Mouse (Mus musculus) MEL (cell line): ENCODE data around the gene Sgms1. TPM values are rescaled to one million over a fixed set of nuclear protein-coding genes. Genes with fewer than 3 reads are reported as not detected.
A peak's percentile ranks its signal among the peaks of the same experiment; 100 is the strongest.

Source experiments
- DNase-seq: peaks from one replicate; pipeline ENCODE4 v3.0.0; 2011; ENCODE audit warnings: low read depth, low spot score
- H3K27ac ChIP-seq: 2 replicates; pipeline ENCODE4 v1.5.1; 2012; ENCODE audit warnings: low read depth, mild to moderate bottlenecking, control low read depth, low read length, moderate library complexity; ENCODE audit not compliant: control insufficient read depth
- H3K27me3 ChIP-seq, 2 experiments: fragments of 150-350 bp in 1 of 2; sonication (generic) in 1 of 2; 2 replicates each; pipeline ENCODE4 v1.6.1; 2012; ENCODE audit warnings: low read length in 2 of 2, mild to moderate bottlenecking in 2 of 2, improper control_type of control experiment in 1 of 2, moderate library complexity in 1 of 2; ENCODE audit not compliant: insufficient read depth in 2 of 2, control insufficient read depth in 1 of 2
- H3K36me3 ChIP-seq, 2 experiments: 2 replicates each; pipeline ENCODE4 v1.6.1; 2012 to 2014; ENCODE audit warnings: low read length in 2 of 2, improper control_type of control experiment in 1 of 2, inconsistent platforms in 1 of 2, mild to moderate bottlenecking in 1 of 2; ENCODE audit not compliant: insufficient read depth in 2 of 2, control insufficient read depth in 1 of 2
- H3K4me1 ChIP-seq, 2 experiments: fragments of 150-350 bp in 1 of 2; sonication (generic) in 1 of 2; 2 replicates each; pipeline ENCODE4 v1.6.1; 2012; ENCODE audit warnings: low read length in 2 of 2, improper control_type of control experiment in 1 of 2, mild to moderate bottlenecking in 1 of 2; ENCODE audit not compliant: insufficient read depth in 2 of 2, control insufficient read depth in 1 of 2
- H3K4me3 ChIP-seq, 2 experiments: fragments of 150-350 bp in 1 of 2; sonication (generic) in 1 of 2; 2 replicates each; pipeline ENCODE4 v1.5.1; 2012; ENCODE audit warnings: low read depth in 2 of 2, low read length in 2 of 2, mild to moderate bottlenecking in 2 of 2, moderate library complexity in 2 of 2, control low read depth in 1 of 2, improper control_type of control experiment in 1 of 2; ENCODE audit not compliant: control insufficient read depth in 1 of 2, insufficient read depth in 1 of 2
- H3K79me2 ChIP-seq: 2 replicates; pipeline ENCODE4 v1.6.1; 2012; ENCODE audit warnings: mild to moderate bottlenecking, low read length, moderate library complexity; ENCODE audit not compliant: control insufficient read depth, poor library complexity, insufficient read depth
- H3K9ac ChIP-seq: 2 replicates; pipeline ENCODE4 v1.6.1; 2012; ENCODE audit warnings: low read depth, mild to moderate bottlenecking, control low read depth, low read length, moderate library complexity; ENCODE audit not compliant: control insufficient read depth, poor library complexity, severe bottlenecking
- H3K9me3 ChIP-seq: fragments of 150-350 bp; sonication (generic); replicated peaks from 2 replicates; pipeline ENCODE4 v1.6.1; 2012; ENCODE audit warnings: mild to moderate bottlenecking, low read length, improper control_type of control experiment, moderate library complexity; ENCODE audit not compliant: insufficient read depth
- BHLHE40 ChIP-seq: IDR thresholded peaks from 2 replicates; pipeline ENCODE4 v1.6.1; 2012; ENCODE audit warnings: low read depth, mild to moderate bottlenecking, inconsistent platforms, low read length, improper control_type of control experiment, borderline replicate concordance
- CHD1 ChIP-seq: IDR thresholded peaks from 2 replicates; pipeline ENCODE4 v1.6.1; 2012; ENCODE audit warnings: low read depth, mild to moderate bottlenecking, inconsistent platforms, low read length, improper control_type of control experiment
- CHD2 ChIP-seq: IDR thresholded peaks from 2 replicates; pipeline ENCODE4 v1.6.1; 2011; ENCODE audit warnings: low read length, improper control_type of control experiment
- CTCF ChIP-seq, 3 experiments: IDR thresholded peaks in 2 of 3; conservative IDR thresholded peaks in 1 of 3; 2 replicates each; pipeline ENCODE4 v1.5.1; 2011 to 2012; ENCODE audit warnings: low read length in 3 of 3, low read depth in 2 of 3, mild to moderate bottlenecking in 2 of 3, improper control_type of control experiment in 1 of 3, inconsistent platforms in 1 of 3, mixed read lengths in 1 of 3, moderate library complexity in 1 of 3; ENCODE audit not compliant: control insufficient read depth in 1 of 3, insufficient read depth in 1 of 3, poor library complexity in 1 of 3, severe bottlenecking in 1 of 3
- EP300 ChIP-seq, 2 experiments: IDR thresholded peaks; 2 replicates each; pipeline ENCODE4 v1.6.1; 2011; ENCODE audit warnings: improper control_type of control experiment in 2 of 2, low read length in 2 of 2, low read depth in 1 of 2, mild to moderate bottlenecking in 1 of 2
- GABPA ChIP-seq: IDR thresholded peaks from 2 replicates; pipeline ENCODE4 v1.6.1; 2012; ENCODE audit warnings: low read depth, mild to moderate bottlenecking, inconsistent platforms, low read length, improper control_type of control experiment, moderate library complexity
- GATA1 ChIP-seq: IDR thresholded peaks from 2 replicates; pipeline ENCODE4 v1.6.1; 2011; ENCODE audit warnings: low read depth, low read length, improper control_type of control experiment
- KAT2A ChIP-seq: conservative IDR thresholded peaks from 2 replicates; pipeline ENCODE4 v1.6.1; 2012; ENCODE audit warnings: low read depth, low read length, improper control_type of control experiment, inconsistent platforms
- MAFK ChIP-seq: IDR thresholded peaks from 2 replicates; pipeline ENCODE4 v1.6.1; 2011; ENCODE audit warnings: low read depth, mild to moderate bottlenecking, low read length, improper control_type of control experiment, borderline replicate concordance
- MAX ChIP-seq: IDR thresholded peaks from 2 replicates; pipeline ENCODE4 v1.6.1; 2011; ENCODE audit warnings: low read length, improper control_type of control experiment
- MYB ChIP-seq: IDR thresholded peaks from 2 replicates; pipeline ENCODE4 v1.6.1; 2011; ENCODE audit warnings: mild to moderate bottlenecking, low read depth, low read length, improper control_type of control experiment
- NRF1 ChIP-seq: IDR thresholded peaks from 2 replicates; pipeline ENCODE4 v1.6.1; 2014; ENCODE audit warnings: low read depth, mild to moderate bottlenecking, inconsistent platforms, low read length, improper control_type of control experiment, moderate library complexity; ENCODE audit not compliant: poor library complexity, insufficient read depth, severe bottlenecking
- POLR2AphosphoS2 ChIP-seq: IDR thresholded peaks from 2 replicates; pipeline ENCODE4 v1.6.1; 2011; ENCODE audit warnings: low read length, improper control_type of control experiment
- POLR2AphosphoS5 ChIP-seq: IDR thresholded peaks from 2 replicates; pipeline ENCODE4 v1.6.1; 2012; ENCODE audit warnings: low read depth, borderline replicate concordance, mild to moderate bottlenecking, inconsistent platforms, low read length, moderate library complexity, mixed read lengths
- RAD21 ChIP-seq: IDR thresholded peaks from 2 replicates; pipeline ENCODE4 v1.6.1; 2011; ENCODE audit warnings: mild to moderate bottlenecking, low read depth, low read length, improper control_type of control experiment
- SIN3A ChIP-seq: IDR thresholded peaks from 2 replicates; pipeline ENCODE4 v1.6.1; 2012; ENCODE audit warnings: low read length, improper control_type of control experiment, inconsistent platforms
- TAL1 ChIP-seq: IDR thresholded peaks from 2 replicates; pipeline ENCODE4 v1.6.1; 2012; ENCODE audit warnings: mild to moderate bottlenecking, inconsistent platforms, low read length, moderate library complexity, mixed read lengths
- TCF12 ChIP-seq: IDR thresholded peaks from 2 replicates; pipeline ENCODE4 v1.6.1; 2014; ENCODE audit warnings: low read depth, mild to moderate bottlenecking, inconsistent platforms, low read length, improper control_type of control experiment, moderate library complexity
- USF1 ChIP-seq: IDR thresholded peaks from 2 replicates; pipeline ENCODE4 v1.6.1; 2014; ENCODE audit warnings: low read depth, mild to moderate bottlenecking, inconsistent platforms, low read length, improper control_type of control experiment, moderate library complexity
- USF2 ChIP-seq, 2 experiments: IDR thresholded peaks; 2 replicates each; pipeline ENCODE4 v1.6.1; 2011 to 2012; ENCODE audit warnings: improper control_type of control experiment in 2 of 2, low read length in 2 of 2, borderline replicate concordance in 1 of 2, inconsistent platforms in 1 of 2, low read depth in 1 of 2, mild to moderate bottlenecking in 1 of 2; ENCODE audit not compliant: insufficient read depth in 1 of 2
- ZC3H11A ChIP-seq: IDR thresholded peaks from 2 replicates; pipeline ENCODE4 v1.6.1; 2012; ENCODE audit warnings: low read depth, mild to moderate bottlenecking, inconsistent platforms, low read length, improper control_type of control experiment
- ZKSCAN1 ChIP-seq: IDR thresholded peaks from 2 replicates; pipeline ENCODE4 v1.6.1; 2012; ENCODE audit warnings: low read depth, mild to moderate bottlenecking, inconsistent platforms, low read length, improper control_type of control experiment, moderate library complexity
- ZMIZ1 ChIP-seq: IDR thresholded peaks from 2 replicates; pipeline ENCODE4 v1.6.1; 2012; ENCODE audit warnings: low read depth, mild to moderate bottlenecking, inconsistent platforms, low read length, improper control_type of control experiment, moderate library complexity
- polyA plus RNA-seq, 2 experiments: library from polyadenylated mRNA; stranded (reverse) in 1 of 2; unstranded in 1 of 2; fragments of >175 nt in 1 of 2; fragments of >200 nt in 1 of 2; gene quantifications; 2 replicates each; pipeline versions ENCODE4 v1.2.1 to v1.2.4; 2012; ENCODE audit warnings: low replicate concordance in 2 of 2, low read depth in 1 of 2; ENCODE audit not compliant: insufficient read length in 2 of 2, insufficient read depth in 1 of 2, missing spikeins in 1 of 2
- total RNA-seq: library from RNA; depleted of rRNA; stranded (reverse); fragments of 300-350 nt; gene quantifications from 2 replicates; pipeline ENCODE4 v1.2.3, GENCODE M21; 2012

Gene Sgms1
- total and polyA plus RNA-seq, 3 experiments, result 16.3 to 18.5 TPM; not detected in 1

DNA sequence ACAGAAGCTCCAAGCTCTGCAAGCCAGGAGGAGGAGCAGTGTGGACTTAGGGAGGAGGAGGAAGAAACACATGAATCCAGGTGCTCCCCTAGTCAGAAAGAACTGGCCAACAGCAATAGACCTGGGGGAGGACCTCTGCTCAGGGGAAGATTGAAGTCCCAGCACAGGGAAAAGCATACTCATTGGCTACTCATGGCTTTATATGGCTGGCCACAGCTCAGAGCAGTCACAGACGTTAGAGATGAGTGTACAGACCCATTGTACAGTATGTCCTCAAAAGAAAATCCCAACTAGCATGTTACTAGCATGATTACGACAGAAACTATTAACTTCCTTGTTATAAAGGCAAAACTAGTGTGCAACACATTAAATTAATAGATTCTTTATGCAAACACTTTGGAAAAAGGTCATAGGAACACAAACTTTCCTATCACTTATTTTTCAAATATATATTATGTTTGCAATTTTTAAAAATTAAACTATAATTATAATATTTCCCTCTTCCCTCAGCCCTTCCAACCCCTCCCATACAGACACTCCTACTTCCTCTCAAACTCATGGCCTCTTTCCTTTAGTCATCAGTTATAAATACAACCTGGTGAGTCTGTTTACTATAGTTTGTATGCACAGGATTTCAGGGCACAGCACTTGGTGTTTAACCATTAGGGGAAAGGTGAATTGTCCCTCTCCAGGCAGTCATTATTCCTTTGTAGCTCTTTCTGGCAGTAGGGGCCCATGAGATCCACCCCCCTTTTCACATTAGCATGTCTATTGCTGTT lies 165.0 kb downstream of the Sgms1 start:
- DNase-seq, result no peak
- Histone ChIP-seq H3K36me3 (peaks cover 3 to 20% of the 10 kb centered on the region in 2 experiments), H3K27ac (no peak overlapping the region), H3K4me3 (no peak overlapping the region), H3K79me2 (peaks cover 12% of the 10 kb centered on the region), H3K4me1 (peaks cover 10 to 17% of the 10 kb centered on the region in 2 experiments; a peak in 3 of 4 replicates), H3K9ac (no peak overlapping the region), H3K9me3 (no peaks in the 10 kb centered on the region), H3K27me3 (no peaks in the 10 kb centered on the region)
- TF ChIP-seq KAT2A (no peak), POLR2AphosphoS5 (no peak), GABPA (no peak)

- Histone ChIP-seq H3K9ac (no peak overlapping the region), H3K27ac (no peak overlapping the region), H3K36me3 (peaks cover 3 to 20% of the 10 kb centered on the region in 2 experiments), H3K79me2 (peaks cover 13% of the 10 kb centered on the region), H3K27me3 (no peaks in the 10 kb centered on the region), H3K4me3 (no peak overlapping the region), H3K9me3 (no peaks in the 10 kb centered on the region), H3K4me1 (peaks cover 10 to 17% of the 10 kb centered on the region in 2 experiments; a peak in 3 of 4 replicates)
- DNase-seq, result no peak
- TF ChIP-seq MAFK (no peak), POLR2AphosphoS2 (no peak), GABPA (no peak)
Measured at GRCm38 (mm10) chr19:32223751-32224174, 165.8 kb downstream of the Sgms1 start.

DNA sequence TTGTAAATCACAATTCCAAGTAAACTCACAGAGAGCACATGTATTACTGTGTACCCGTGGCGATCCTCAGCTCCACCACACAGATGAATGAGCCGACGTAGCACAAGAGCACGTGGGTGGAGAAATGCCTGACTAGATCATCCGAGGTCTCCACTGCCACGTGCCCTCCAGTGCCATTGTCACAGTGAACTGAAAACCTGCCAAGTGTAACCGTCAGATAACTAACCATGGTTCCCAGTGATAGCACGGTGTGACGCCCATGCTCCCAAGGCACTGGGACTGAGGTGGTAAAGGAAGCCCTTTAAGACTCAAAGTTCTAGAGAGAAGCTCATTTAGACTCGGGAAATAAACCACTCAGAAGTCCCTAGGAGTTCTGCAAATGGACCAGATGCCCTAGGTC lies 167.4 kb downstream of the Sgms1 start:
- Histone ChIP-seq H3K79me2 (peaks cover 14% of the 10 kb centered on the region), H3K36me3 (peaks cover 5 to 20% of the 10 kb centered on the region in 2 experiments), H3K4me1 (peaks cover 10 to 17% of the 10 kb centered on the region in 2 experiments; a peak in 3 of 4 replicates), H3K27ac (peak overlapping the region; percentile 74), H3K9me3 (no peaks in the 10 kb centered on the region), H3K9ac (peak overlapping the region; percentile 37; the same call in 1 of the 2 replicates), H3K4me3 (no peak overlapping the region), H3K27me3 (no peaks in the 10 kb centered on the region)
- DNase-seq, result peak; percentile 83
- peak; percentile 82 for TF ChIP-seq USF1
- TF ChIP-seq MYB, result 0 out of 2 replicates have a peak, but pooled peaks have one; percentile 43
- TF ChIP-seq CHD1, result no peak
- no peak for TF ChIP-seq KAT2A
- no peak for TF ChIP-seq MAFK
- no peak for TF ChIP-seq RAD21
- TF ChIP-seq ZMIZ1, result no peak
- TF ChIP-seq CHD2, result no peak
- TF ChIP-seq EP300 (IDR thresholded peaks at IDR 0.05; ENCODE audit: low read depth in 1 of 2, low read length in 2 of 2), result peak; percentile 62 to 84
- no peak for TF ChIP-seq ZC3H11A
- TF ChIP-seq GATA1, result peak; percentile 69; the same call in 1 of the 2 replicates
- peak; percentile 65 for TF ChIP-seq TAL1
- no peak for TF ChIP-seq ZKSCAN1
- TF ChIP-seq USF2 (IDR thresholded peaks at IDR 0.05; ENCODE audit: borderline replicate concordance in 1 of 2, insufficient read depth in 1 of 2, low read depth in 1 of 2, low read length in 2 of 2), result peak in 1 of 2 experiments; percentile 34; a peak in 1 of 4 replicates
- peak; percentile 89 for TF ChIP-seq BHLHE40
- TF ChIP-seq GABPA, result no peak
- TF ChIP-seq NRF1, result no peak
- peak; percentile 99 for TF ChIP-seq MAX
- no peak for TF ChIP-seq CTCF (IDR thresholded peaks at IDR 0.05 in 2 of 3, conservative IDR thresholded peaks at IDR 0.05 in 1 of 3; ENCODE audit: control insufficient read depth in 1 of 3, insufficient read depth in 1 of 3, low read depth in 2 of 3, low read length in 3 of 3, poor library complexity in 1 of 3, severe bottlenecking in 1 of 3)
- peak; percentile 82 for TF ChIP-seq SIN3A
- peak; percentile 72 for TF ChIP-seq TCF12
